Mouse (Mus musculus): ENCODE results near the gene Vps25.

DNA sequence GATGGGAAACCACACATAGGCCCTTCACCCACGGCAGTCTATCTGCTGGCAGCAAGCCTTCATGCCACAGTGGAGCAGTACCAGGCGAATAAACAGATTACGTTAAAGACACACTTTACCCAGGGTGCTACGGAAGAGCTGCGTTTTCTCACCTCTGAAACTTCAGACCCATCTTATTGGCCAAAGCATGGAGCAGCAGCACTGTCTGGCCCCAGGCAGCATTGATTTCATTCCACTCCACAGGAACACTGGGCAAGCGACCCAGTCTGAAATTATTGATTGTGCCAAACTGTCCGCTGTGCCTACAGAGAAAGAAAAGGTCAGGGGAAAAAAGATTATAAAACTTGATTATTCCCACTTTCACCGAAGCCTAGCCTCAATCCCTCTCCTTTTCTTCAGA lies 37.7 kb downstream of the Vps25 start:
- no peak for TF ChIP-seq POLR2A (IDR thresholded peaks at IDR 0.05; ENCODE audit: control insufficient read depth, extremely low read depth, insufficient read depth, low read length, poor library complexity)
- no peak for TF ChIP-seq CTCF (IDR thresholded peaks at IDR 0.05; ENCODE audit: borderline replicate concordance, control insufficient read depth, extremely low read depth, insufficient read depth, low read length, poor library complexity)
